Mouse (Mus musculus) CH12.LX (cell line): ENCODE measurements around the gene Lpcat1.

Experiments
- EP300 ChIP-seq: IDR thresholded peaks from 2 replicates; pipeline ENCODE4 v1.6.1; 2011; ENCODE audit warnings: low read length, improper control_type of control experiment
- POLR2A ChIP-seq: IDR thresholded peaks from 2 replicates; pipeline ENCODE4 v1.6.1; 2011; ENCODE audit warnings: low read depth, mild to moderate bottlenecking, improper control_type of control experiment, low read length
- TBP ChIP-seq: conservative IDR thresholded peaks from 2 replicates; pipeline ENCODE4 v1.6.1; 2011; ENCODE audit warnings: low read depth, low read length, improper control_type of control experiment
- ZNF384 ChIP-seq: IDR thresholded peaks from 2 replicates; pipeline ENCODE4 v1.6.1; 2012; ENCODE audit warnings: low read depth, low read length, improper control_type of control experiment, inconsistent platforms

GRCm38 (mm10) chr13:73508817-73509550, 42.0 kb downstream of the Lpcat1 start:
- TF ChIP-seq TBP: no peak
- no peak for TF ChIP-seq POLR2A
- TF ChIP-seq EP300: no peak
- no peak for TF ChIP-seq ZNF384
